Mouse (Mus musculus): ENCODE measurements at regions not wholly inside any gene's neighbourhood (a gene's known extent, or its start where the extent isn't known, plus 50 kb on each side); places are given as distances from the start of the nearest gene placed in this dataset.

- H3K4me2 ChIP-seq (replicated peaks; ENCODE audit: low read depth, low read length), result no peak overlapping the region
- H3K9me3 ChIP-seq (ENCODE audit: low read length), result peaks cover 5% of the 10 kb centered on the region; the same call in 1 of the 2 replicates
- no peak overlapping the region for H3K4me3 ChIP-seq (ENCODE audit: low read length)
- H3K36me3 ChIP-seq (ENCODE audit: insufficient read depth, low read length), result no peaks in the 10 kb centered on the region
- H3K27me3 ChIP-seq (ENCODE audit: insufficient read depth, low read length), result no peaks in the 10 kb centered on the region
- no peak for ATAC-seq (ENCODE audit: low FRiP score, low TSS enrichment)
- whole genome bisulfite sequencing, result 85% methylated on average over 4 of the region's 4 CpGs
- H3K4me1 ChIP-seq (ENCODE audit: insufficient read depth, low read length), result peaks cover 7% of the 10 kb centered on the region; the same call in 1 of the 2 replicates
- H3K9ac ChIP-seq (replicated peaks; ENCODE audit: low read length), result no peak overlapping the region
- no peak overlapping the region for H3K27ac ChIP-seq (ENCODE audit: low read length)
These were observed 504.9 kb upstream of the Smim15 start for GRCm38 (mm10) chr13:107539326-107539725.

GRCm38 (mm10) chr13:107535213-107535612, 509.0 kb upstream of the Smim15 start:
- Histone ChIP-seq H3K9ac (replicated peaks; ENCODE audit: low read length) (no peak overlapping the region), H3K36me3 (ENCODE audit: insufficient read depth, low read length) (no peaks in the 10 kb centered on the region), H3K27me3 (ENCODE audit: insufficient read depth, low read length) (no peaks in the 10 kb centered on the region), H3K27ac (ENCODE audit: low read length) (no peak overlapping the region), H3K9me3 (ENCODE audit: low read length) (no peaks in the 10 kb centered on the region), H3K4me2 (replicated peaks; ENCODE audit: low read depth, low read length) (no peak overlapping the region), H3K4me1 (ENCODE audit: insufficient read depth, low read length) (no peaks in the 10 kb centered on the region), H3K4me3 (ENCODE audit: low read length) (no peak overlapping the region)
- ATAC-seq (ENCODE audit: low FRiP score, low TSS enrichment), result no peak
- WGBS, result 83% methylated on average over 5 of the region's 5 CpGs

GRCm38 (mm10) chr13:107533323-107533722, 510.9 kb upstream of the Smim15 start:
- H3K36me3 ChIP-seq (ENCODE audit: insufficient read depth, low read length), result no peaks in the 10 kb centered on the region
- H3K27me3 ChIP-seq (ENCODE audit: insufficient read depth, low read length), result no peaks in the 10 kb centered on the region
- no peak overlapping the region for H3K4me3 ChIP-seq (ENCODE audit: low read length)
- H3K9me3 ChIP-seq (ENCODE audit: low read length), result no peaks in the 10 kb centered on the region
- H3K4me2 ChIP-seq (replicated peaks; ENCODE audit: low read depth, low read length), result no peak overlapping the region
- H3K27ac ChIP-seq (ENCODE audit: low read length), result no peak overlapping the region
- no peak overlapping the region for H3K9ac ChIP-seq (replicated peaks; ENCODE audit: low read length)
- WGBS, result 84% methylated on average over 3 of the region's 3 CpGs
- no peak for ATAC-seq (ENCODE audit: low FRiP score, low TSS enrichment)
- no peaks in the 10 kb centered on the region for H3K4me1 ChIP-seq (ENCODE audit: insufficient read depth, low read length)

GRCm38 (mm10) chr13:107531528-107531927, 509.6 kb upstream of the Kif2a start:
- no peak overlapping the region for H3K4me2 ChIP-seq (replicated peaks; ENCODE audit: low read depth, low read length)
- 68% methylated on average over 10 of the region's 10 CpGs for WGBS
- H3K4me3 ChIP-seq (ENCODE audit: low read length), result no peak overlapping the region
- H3K27me3 ChIP-seq (ENCODE audit: insufficient read depth, low read length), result no peaks in the 10 kb centered on the region
- no peak overlapping the region for H3K9ac ChIP-seq (replicated peaks; ENCODE audit: low read length)
- H3K9me3 ChIP-seq (ENCODE audit: low read length), result no peaks in the 10 kb centered on the region
- ATAC-seq (ENCODE audit: low FRiP score, low TSS enrichment), result no peak
- H3K27ac ChIP-seq (ENCODE audit: low read length), result no peak overlapping the region
- H3K4me1 ChIP-seq (ENCODE audit: insufficient read depth, low read length), result no peaks in the 10 kb centered on the region
- no peaks in the 10 kb centered on the region for H3K36me3 ChIP-seq (ENCODE audit: insufficient read depth, low read length)

- WGBS, result 39% methylated on average over 8 of the region's 8 CpGs
- no peak overlapping the region for H3K27ac ChIP-seq (ENCODE audit: low read length)
These were observed 509.1 kb upstream of the Kif2a start for GRCm38 (mm10) chr13:107531026-107531425.

GRCm38 (mm10) chr13:107530392-107530791, 508.5 kb upstream of the Kif2a start:
- Histone ChIP-seq H3K4me3 (ENCODE audit: low read length) (no peak overlapping the region), H3K4me1 (ENCODE audit: insufficient read depth, low read length) (no peaks in the 10 kb centered on the region), H3K27ac (ENCODE audit: low read length) (no peak overlapping the region), H3K9ac (replicated peaks; ENCODE audit: low read length) (no peak overlapping the region), H3K4me2 (replicated peaks; ENCODE audit: low read depth, low read length) (no peak overlapping the region), H3K27me3 (ENCODE audit: insufficient read depth, low read length) (no peaks in the 10 kb centered on the region), H3K9me3 (ENCODE audit: low read length) (no peaks in the 10 kb centered on the region), H3K36me3 (ENCODE audit: insufficient read depth, low read length) (no peaks in the 10 kb centered on the region)
- WGBS, result 61% methylated on average over 1 of the region's 1 CpGs
- no peak for ATAC-seq (ENCODE audit: low FRiP score, low TSS enrichment)

More at GRCm38 (mm10) chr13:107531026-107531425, 509.1 kb upstream of the Kif2a start:
- no peaks in the 10 kb centered on the region for H3K36me3 ChIP-seq (ENCODE audit: insufficient read depth, low read length)
- no peak for ATAC-seq (ENCODE audit: low FRiP score, low TSS enrichment)
- H3K4me1 ChIP-seq (ENCODE audit: insufficient read depth, low read length), result no peaks in the 10 kb centered on the region
- H3K9ac ChIP-seq (replicated peaks; ENCODE audit: low read length), result no peak overlapping the region
- no peaks in the 10 kb centered on the region for H3K9me3 ChIP-seq (ENCODE audit: low read length)
- H3K4me2 ChIP-seq (replicated peaks; ENCODE audit: low read depth, low read length), result no peak overlapping the region
- H3K27me3 ChIP-seq (ENCODE audit: insufficient read depth, low read length), result no peaks in the 10 kb centered on the region
- no peak overlapping the region for H3K4me3 ChIP-seq (ENCODE audit: low read length)

- H3K9me3 ChIP-seq (ENCODE audit: low read length), result no peaks in the 10 kb centered on the region
- no peak overlapping the region for H3K4me2 ChIP-seq (replicated peaks; ENCODE audit: low read depth, low read length)
- H3K36me3 ChIP-seq (ENCODE audit: insufficient read depth, low read length), result no peaks in the 10 kb centered on the region
- H3K27ac ChIP-seq (ENCODE audit: low read length), result no peak overlapping the region
- no peak overlapping the region for H3K4me3 ChIP-seq (ENCODE audit: low read length)
- no peak overlapping the region for H3K9ac ChIP-seq (replicated peaks; ENCODE audit: low read length)
- H3K27me3 ChIP-seq (ENCODE audit: insufficient read depth, low read length), result no peaks in the 10 kb centered on the region
- H3K4me1 ChIP-seq (ENCODE audit: insufficient read depth, low read length), result no peaks in the 10 kb centered on the region
- no peak for ATAC-seq (ENCODE audit: low FRiP score, low TSS enrichment)
- WGBS, result 64% methylated on average over 15 of the region's 15 CpGs
These were observed 507.0 kb upstream of the Kif2a start for GRCm38 (mm10) chr13:107528724-107529456.

- ATAC-seq (ENCODE audit: low FRiP score, low TSS enrichment), result no peak
- WGBS, result 92% methylated on average over 3 of the region's 3 CpGs
- Histone ChIP-seq H3K36me3 (ENCODE audit: insufficient read depth, low read length) (no peaks in the 10 kb centered on the region), H3K9me3 (ENCODE audit: low read length) (no peaks in the 10 kb centered on the region), H3K4me3 (ENCODE audit: low read length) (no peak overlapping the region), H3K27ac (ENCODE audit: low read length) (no peak overlapping the region), H3K9ac (replicated peaks; ENCODE audit: low read length) (no peak overlapping the region), H3K27me3 (ENCODE audit: insufficient read depth, low read length) (no peaks in the 10 kb centered on the region), H3K4me2 (replicated peaks; ENCODE audit: low read depth, low read length) (no peak overlapping the region), H3K4me1 (ENCODE audit: insufficient read depth, low read length) (no peaks in the 10 kb centered on the region)
These were observed 501.0 kb upstream of the Kif2a start for GRCm38 (mm10) chr13:107522942-107523341.

- no peaks in the 10 kb centered on the region for H3K27me3 ChIP-seq (ENCODE audit: insufficient read depth, low read length)
- H3K9ac ChIP-seq (replicated peaks; ENCODE audit: low read length), result no peak overlapping the region
- H3K4me1 ChIP-seq (ENCODE audit: insufficient read depth, low read length), result peaks cover 9% of the 10 kb centered on the region; the same call in 1 of the 2 replicates
- H3K27ac ChIP-seq (ENCODE audit: low read length), result 0 out of 2 replicates have a peak overlapping the region, but pooled peaks have one; percentile 36
- no peak overlapping the region for H3K4me2 ChIP-seq (replicated peaks; ENCODE audit: low read depth, low read length)
- H3K9me3 ChIP-seq (ENCODE audit: low read length), result no peaks in the 10 kb centered on the region
- no peak for ATAC-seq (ENCODE audit: low FRiP score, low TSS enrichment)
- 58% methylated on average over 3 of the region's 3 CpGs for WGBS
- H3K4me3 ChIP-seq (ENCODE audit: low read length), result no peak overlapping the region
- H3K36me3 ChIP-seq (ENCODE audit: insufficient read depth, low read length), result no peaks in the 10 kb centered on the region
These were observed 492.3 kb upstream of the Kif2a start for GRCm38 (mm10) chr13:107514236-107514635.

All from kidney, embryonic 16.5 days (tissue).